Comparison of ENCODE assay signal across 22 mouse cellular contexts in genomic region chr12:27992152-27992551, GRCm38 (mm10).
DNase-seq lines count a peak whose midpoint lies in the region; ATAC-seq lines count a peak whose summit lies in the region.
"Had no signal": no experiment of that assay in that cellular context is flagged by ENCODE, and none has a peak within 500 bp of the region (broad histone marks: within the 10 kb centered on the region; RNA-seq: fewer than 3 reads in every experiment).

No protein-coding gene starts in this region.

- H3K4me1 ChIP-seq in heart, embryonic 15.5 days (replicated peaks), result no peaks in the 10 kb centered on the region
- no peaks in the 10 kb centered on the region for H3K4me1 ChIP-seq in kidney, embryonic 16.5 days (ENCODE audit: insufficient read depth, low read length)
- no peaks in the 10 kb centered on the region for H3K4me1 ChIP-seq in liver, embryonic 13.5 days (replicated peaks)
- H3K4me1 ChIP-seq: forebrain, embryonic 10.5 days; heart, embryonic 13.5 days; hindbrain, embryonic 10.5 days; liver, embryonic 15.5 days; midbrain, embryonic 15.5 days; neural tube, embryonic 15.5 days had no signal

- H3K27ac ChIP-seq in heart, embryonic 15.5 days, result no peak overlapping the region
- H3K27ac ChIP-seq in kidney, embryonic 16.5 days (ENCODE audit: low read length), result no peak overlapping the region
- no peak overlapping the region for H3K27ac ChIP-seq in liver, embryonic 13.5 days
- H3K27ac ChIP-seq: forebrain, embryonic 10.5 days; heart, embryonic 13.5 days; hindbrain, embryonic 10.5 days; hindbrain, postnatal 0 days; limb, embryonic 10.5 days; liver, embryonic 15.5 days; midbrain, embryonic 15.5 days; neural tube, embryonic 15.5 days had no signal

- no peak overlapping the region for H3K9ac ChIP-seq in heart, embryonic 15.5 days
- no peak overlapping the region for H3K9ac ChIP-seq in kidney, embryonic 16.5 days (replicated peaks; ENCODE audit: low read length)
- H3K9ac ChIP-seq in liver, embryonic 13.5 days, result no peak overlapping the region
- H3K9ac ChIP-seq: heart, embryonic 13.5 days; liver, embryonic 15.5 days; midbrain, embryonic 15.5 days; neural tube, embryonic 15.5 days had no signal

- H3K27me3 ChIP-seq in heart, embryonic 15.5 days, result no peaks in the 10 kb centered on the region
- H3K27me3 ChIP-seq in kidney, embryonic 16.5 days (ENCODE audit: insufficient read depth, low read length), result no peaks in the 10 kb centered on the region
- H3K27me3 ChIP-seq in liver, embryonic 13.5 days, result no peaks in the 10 kb centered on the region
- H3K27me3 ChIP-seq: heart, embryonic 13.5 days; liver, embryonic 15.5 days; midbrain, embryonic 15.5 days; neural tube, embryonic 15.5 days had no signal

- no peaks in the 10 kb centered on the region for H3K36me3 ChIP-seq in heart, embryonic 15.5 days
- no peaks in the 10 kb centered on the region for H3K36me3 ChIP-seq in kidney, embryonic 16.5 days (ENCODE audit: insufficient read depth, low read length)
- H3K36me3 ChIP-seq in liver, embryonic 13.5 days, result no peaks in the 10 kb centered on the region
- H3K36me3 ChIP-seq: forebrain, embryonic 10.5 days; heart, embryonic 13.5 days; hindbrain, embryonic 10.5 days; limb, embryonic 10.5 days; liver, embryonic 15.5 days; midbrain, embryonic 15.5 days; neural tube, embryonic 15.5 days had no signal

- no peak overlapping the region for H3K4me2 ChIP-seq in heart, embryonic 15.5 days
- H3K4me2 ChIP-seq in kidney, embryonic 16.5 days (replicated peaks; ENCODE audit: low read depth, low read length), result no peak overlapping the region
- no peak overlapping the region for H3K4me2 ChIP-seq in liver, embryonic 13.5 days
- H3K4me2 ChIP-seq: heart, embryonic 13.5 days; liver, embryonic 15.5 days; midbrain, embryonic 15.5 days; neural tube, embryonic 15.5 days had no signal

- ATAC-seq in heart, embryonic 15.5 days (replicated peaks; ENCODE audit: insufficient number of reproducible peaks, insufficient read depth, low FRiP score, low read depth), result 0 out of 2 replicates have a peak, but pooled peaks have one; percentile 67
- ATAC-seq in hematopoietic stem cell, adult 5-6 weeks (replicated peaks in 1 of 2; ENCODE audit: insufficient read depth in 1 of 2, low FRiP score in 2 of 2, low TSS enrichment in 1 of 2, low read depth in 1 of 2, poor library complexity in 2 of 2, severe bottlenecking in 2 of 2), result peak; percentile 66 to 80; a peak in 3 of 4 replicates
- ATAC-seq in kidney, embryonic 16.5 days (ENCODE audit: low FRiP score, low TSS enrichment), result 0 out of 2 replicates have a peak, but pooled peaks have one; percentile 70
- ATAC-seq in liver, embryonic 13.5 days (ENCODE audit: low read depth), result 0 out of 2 replicates have a peak, but pooled peaks have one; percentile 29
- ATAC-seq: hindbrain, postnatal 0 days; intestine, postnatal 0 days; midbrain, embryonic 15.5 days had no signal

- 39% methylated on average over 3 of the region's 3 CpGs for whole genome bisulfite sequencing in heart, embryonic 15.5 days
- 21% methylated on average over 3 of the region's 3 CpGs for WGBS in kidney, embryonic 16.5 days
- 14% methylated on average over 3 of the region's 3 CpGs for WGBS in liver, embryonic 13.5 days (ENCODE audit: insufficient replicate concordance)

- H3K4me3 ChIP-seq in heart, embryonic 15.5 days, result no peak overlapping the region
- H3K4me3 ChIP-seq in kidney, embryonic 16.5 days (ENCODE audit: low read length), result no peak overlapping the region
- no peak overlapping the region for H3K4me3 ChIP-seq in liver, embryonic 13.5 days (replicated peaks)
- H3K4me3 ChIP-seq: forebrain, embryonic 10.5 days; heart, embryonic 13.5 days; hindbrain, embryonic 10.5 days; limb, embryonic 10.5 days; liver, embryonic 15.5 days; midbrain, embryonic 15.5 days; myocyte; neural tube, embryonic 15.5 days had no signal

- DNase-seq in heart, postnatal 25 days (ENCODE audit: low spot score), result no peak
- no peak for DNase-seq in liver, embryonic 13.5 days
- no peak for DNase-seq in c-Kit-positive CD71-positive TER-119-positive erythroid progenitor cells, embryonic 14.5 days (ENCODE audit: low spot score)
- no peak for DNase-seq in left cerebral cortex, adult 11 months (ENCODE audit: low spot score)
- DNase-seq: cerebellum, adult 2 months; gastrocnemius, postnatal 10 days; heart, adult 18-20 months; layer of hippocampus, adult 9-11 months; thymus, adult 2 months had no signal

- intact Hi-C loops in heart, postnatal 25 days (cut with DNase I), result no loop called here

- no peaks in the 10 kb centered on the region for H3K9me3 ChIP-seq in heart, embryonic 15.5 days (replicated peaks)
- H3K9me3 ChIP-seq in kidney, embryonic 16.5 days (ENCODE audit: low read length), result no peaks in the 10 kb centered on the region
- H3K9me3 ChIP-seq in liver, embryonic 13.5 days (replicated peaks), result no peaks in the 10 kb centered on the region
- H3K9me3 ChIP-seq: forebrain, embryonic 10.5 days; heart, embryonic 13.5 days; hindbrain, embryonic 10.5 days; limb, embryonic 10.5 days; liver, embryonic 15.5 days; midbrain, embryonic 15.5 days; neural tube, embryonic 15.5 days had no signal
